Mouse (Mus musculus) myocyte (in vitro differentiated cells): ENCODE results near the gene Syt12.

Source experiments
- E2F4 ChIP-seq: IDR thresholded peaks from one replicate; pipeline ENCODE4 v1.6.1; 2011; ENCODE audit warnings: mild to moderate bottlenecking, control low read depth, moderate library complexity; ENCODE audit not compliant: insufficient read depth
- MAX ChIP-seq: IDR thresholded peaks from one replicate; pipeline ENCODE4 v1.6.1; 2011; ENCODE audit warnings: low read depth, mild to moderate bottlenecking, control low read depth
- POLR2A ChIP-seq: IDR thresholded peaks from one replicate; pipeline ENCODE4 v1.6.1; 2011; ENCODE audit warnings: low read depth, mild to moderate bottlenecking, control low read depth, moderate library complexity; ENCODE audit not compliant: insufficient read length
- POLR2AphosphoS2 ChIP-seq: IDR thresholded peaks from one replicate; pipeline ENCODE4 v1.6.1; 2011; ENCODE audit warnings: low read depth, control low read depth; ENCODE audit not compliant: insufficient read length

GRCm38 (mm10) chr19:4417183-4417582 is 60.1 kb downstream of the Syt12 start:
- no peak for TF ChIP-seq POLR2A
- no peak for TF ChIP-seq POLR2AphosphoS2
- TF ChIP-seq E2F4 = no peak
- no peak for TF ChIP-seq MAX
